Mouse (Mus musculus) megakaryocyte, embryonic 14.5 days (primary cell): ENCODE results near the gene Prox1.

Experiments used
- FLI1 ChIP-seq: IDR thresholded peaks from 2 replicates; pipeline ENCODE4 v1.6.1; 2012; ENCODE audit warnings: low read length, inconsistent platforms, mixed read lengths
- GATA1 ChIP-seq: IDR thresholded peaks from 3 replicates; pipeline ENCODE4 v1.6.1; 2012; ENCODE audit warnings: mixed read lengths, low read length, inconsistent platforms, borderline replicate concordance

- TF ChIP-seq FLI1 (no peak), GATA1 (no peak)
Observed at GRCm38 (mm10) chr1:190173596-190173995, 3.1 kb upstream of the Prox1 start.
